Mouse (Mus musculus) CD4-positive helper T cell, adult 2 months (primary cell): ENCODE measurements around the gene Tmem87b.

Source experiments
- DNase-seq: peaks from one replicate; pipeline ENCODE4 v3.0.0-alpha.2; 2012; ENCODE audit warnings: low read depth, missing footprints, low spot score

Gene Tmem87b

DNA sequence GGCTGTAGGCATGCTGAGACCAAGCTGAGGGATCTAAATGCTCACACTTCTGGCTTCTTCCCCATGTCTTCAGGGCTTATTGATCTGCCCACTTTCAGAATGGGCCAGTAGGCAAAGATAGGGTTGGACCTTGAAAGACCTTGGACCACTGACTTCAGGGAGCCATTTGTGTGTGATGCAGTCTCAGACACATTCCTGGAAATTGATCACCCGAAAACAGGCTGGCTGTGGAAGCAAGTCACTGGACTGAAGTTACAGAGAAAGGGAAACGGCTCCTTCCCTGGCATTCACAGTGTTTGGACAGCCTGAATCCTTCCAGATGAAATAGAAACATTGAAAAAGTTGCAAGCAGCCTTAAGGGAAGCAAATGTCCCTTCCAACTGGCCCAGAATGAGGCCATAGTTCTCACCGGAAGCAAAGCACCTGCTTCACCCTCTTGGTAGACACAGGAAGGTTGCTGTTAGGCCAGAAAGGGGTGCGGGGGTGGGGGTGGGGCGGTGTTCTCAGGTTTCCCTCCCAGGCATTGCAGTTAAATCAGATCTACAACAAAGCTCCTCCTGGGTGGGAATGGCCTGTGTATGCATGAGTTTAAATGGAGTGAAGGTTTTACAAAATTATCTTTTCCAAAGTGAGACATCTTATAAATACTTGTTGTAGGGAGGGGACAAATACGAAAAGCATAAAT, 70.1 kb downstream of the Tmem87b start:
- DNase-seq: no peak

DNA sequence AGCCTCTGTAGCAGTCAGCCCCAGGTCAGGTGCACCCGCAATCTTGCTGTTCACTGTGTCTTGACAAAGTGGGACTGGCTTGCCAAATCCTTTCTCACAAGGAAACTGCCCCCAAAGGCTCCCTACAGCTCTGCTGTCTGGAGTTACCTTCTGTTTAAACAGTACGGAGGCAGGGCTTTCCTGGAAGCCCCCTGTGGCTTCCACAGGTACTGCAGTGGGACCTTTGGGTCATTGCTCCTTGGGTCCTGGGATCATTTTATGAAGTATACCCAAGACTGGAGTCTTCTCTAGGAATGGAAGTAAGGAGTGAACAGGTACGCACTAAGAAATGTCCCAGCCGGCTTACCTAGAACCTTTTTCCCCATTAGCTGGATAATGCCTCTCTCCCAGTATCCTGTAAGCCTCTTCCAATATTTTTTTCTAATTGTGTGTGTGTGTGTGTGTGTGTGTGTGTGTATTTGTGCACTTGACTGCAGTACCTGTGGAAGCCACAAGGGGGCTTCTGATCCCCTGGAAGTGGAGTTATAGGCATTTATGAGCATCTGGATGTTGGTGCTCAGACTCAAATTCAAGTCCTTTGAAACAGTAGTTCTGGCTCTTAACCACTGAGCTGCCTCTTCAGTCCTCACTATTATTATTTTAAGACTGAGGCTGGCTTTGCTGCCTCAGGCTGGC, 72.9 kb downstream of the Tmem87b start:
- no peak for DNase-seq

DNA sequence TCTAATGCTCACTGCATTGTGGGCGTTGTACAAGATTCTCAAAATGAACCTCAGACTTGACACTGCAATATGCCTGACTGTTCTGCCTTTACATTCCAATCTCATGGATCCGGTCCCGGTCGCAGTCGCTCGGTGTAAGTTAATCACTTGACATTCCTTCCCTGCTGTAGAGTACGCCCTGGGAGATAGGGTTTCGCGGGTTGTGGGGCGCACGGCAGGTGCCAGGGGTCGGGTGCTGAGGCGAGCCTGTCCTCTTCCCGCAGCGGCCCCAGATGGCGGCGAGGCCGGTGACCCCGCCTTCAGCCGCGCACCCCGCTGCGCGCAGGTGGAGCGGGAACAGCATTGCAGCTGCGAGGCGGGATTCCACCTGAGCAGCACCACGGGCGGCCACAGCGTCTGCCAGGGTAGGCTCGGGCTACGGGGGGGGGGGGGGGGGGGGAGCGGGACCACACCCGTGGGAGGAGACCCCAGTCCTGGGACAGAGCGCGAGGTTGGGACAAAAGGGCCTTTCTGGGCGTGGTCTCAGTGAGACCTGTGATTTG, 74.3 kb downstream of the Tmem87b start:
- no peak for DNase-seq

DNA sequence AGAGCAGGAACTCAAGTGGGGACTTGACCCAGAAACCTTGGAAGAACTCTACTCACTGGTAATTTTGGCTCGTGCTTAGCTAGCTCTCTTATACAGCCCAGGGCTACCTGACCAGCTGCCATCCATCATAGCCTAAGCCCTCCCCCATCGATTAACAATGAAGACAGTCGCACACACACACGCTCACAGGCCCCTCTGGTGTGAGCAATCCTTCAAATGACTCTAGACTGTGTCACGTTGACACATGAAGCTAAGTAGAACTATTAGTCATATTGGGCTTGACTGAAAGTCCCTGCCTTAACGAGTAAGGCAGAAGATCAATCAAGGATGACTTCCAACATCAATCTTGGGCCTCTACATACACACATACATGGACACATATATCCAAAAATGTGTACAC, 84.9 kb downstream of the Tmem87b start:
- DNase-seq: no peak

DNA sequence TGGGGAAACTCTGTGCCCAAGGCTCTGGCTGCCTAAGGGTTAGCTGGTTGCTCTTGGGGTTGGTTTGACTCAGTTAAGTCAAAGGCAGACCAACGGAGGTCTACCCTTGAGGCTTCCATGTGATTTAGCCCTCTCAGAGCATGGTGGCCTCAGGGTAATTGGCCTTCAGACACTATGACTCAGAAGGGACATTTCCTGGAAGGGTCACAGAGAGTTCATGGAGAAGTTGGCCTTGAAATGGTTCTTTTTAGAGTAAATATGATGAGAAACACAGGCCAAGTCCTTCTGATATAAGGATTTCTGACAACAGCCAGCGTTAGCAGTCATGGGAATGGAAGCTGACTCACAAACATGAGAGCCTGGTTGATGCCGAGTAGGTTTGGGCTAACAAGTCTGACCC, 85.7 kb downstream of the Tmem87b start:
- DNase-seq: no peak
